Mouse (Mus musculus) forebrain, embryonic 13.5 days (tissue): ENCODE data around the gene Sema4d. TPM values are rescaled to one million over a fixed set of nuclear protein-coding genes. Genes with fewer than 3 reads are reported as not detected.

ENCODE experiments used
- ATAC-seq: fragments of 200-750 bp; cut with Nextera tagmentation; 2 replicates; pipeline ENCODE4 v1.8.0; 2017
- H3K27ac ChIP-seq: fragments of 300-500 bp; sonication (generic); 2 replicates; pipeline ENCODE4 v1.5.1; 2015; ENCODE audit warnings: inconsistent platforms, mild to moderate bottlenecking, moderate library complexity
- H3K27me3 ChIP-seq: fragments of 300-500 bp; sonication (generic); 2 replicates; pipeline ENCODE4 v1.6.1; 2015; ENCODE audit warnings: mild to moderate bottlenecking, inconsistent platforms
- H3K36me3 ChIP-seq: fragments of 300-500 bp; sonication (generic); 2 replicates; pipeline ENCODE4 v1.6.1; 2015; ENCODE audit warnings: mild to moderate bottlenecking, inconsistent platforms; ENCODE audit not compliant: poor library complexity, severe bottlenecking
- H3K4me1 ChIP-seq: fragments of 300-500 bp; sonication (generic); 2 replicates; pipeline ENCODE4 v1.6.1; 2015; ENCODE audit warnings: inconsistent platforms
- H3K4me2 ChIP-seq: fragments of 300-500 bp; sonication (generic); 2 replicates; pipeline ENCODE4 v1.6.1; 2015; ENCODE audit warnings: inconsistent platforms, mild to moderate bottlenecking, moderate library complexity
- H3K4me3 ChIP-seq: fragments of 300-500 bp; sonication (generic); 2 replicates; pipeline ENCODE4 v1.5.1; 2015; ENCODE audit warnings: mild to moderate bottlenecking, inconsistent platforms
- H3K9ac ChIP-seq: fragments of 300-500 bp; sonication (generic); 2 replicates; pipeline ENCODE4 v1.6.1; 2015; ENCODE audit warnings: mild to moderate bottlenecking, inconsistent platforms
- H3K9me3 ChIP-seq: fragments of 300-500 bp; sonication (generic); replicated peaks from 2 replicates; pipeline ENCODE4 v1.6.1; 2016; ENCODE audit warnings: inconsistent platforms
- WGBS: fragments of 180-500 bp; shearing (Covaris S2); methylation state at CpG from one replicate; pipeline ENCODE4 v1.1.7; 2015; 5-methylcytosine and 5-hydroxymethylcytosine counted together
- polyA plus RNA-seq: library from polyadenylated mRNA; unstranded; fragments of >200 nt; fragmentation: Nextera tagmentation; extraction: Ambion mirVana; gene quantifications from 2 replicates; pipeline ENCODE4 v1.2.1, GENCODE M21; 2015

Gene Sema4d
- polyA plus RNA-seq, 1 experiment from 2014 or later = 10.8 TPM

DNA sequence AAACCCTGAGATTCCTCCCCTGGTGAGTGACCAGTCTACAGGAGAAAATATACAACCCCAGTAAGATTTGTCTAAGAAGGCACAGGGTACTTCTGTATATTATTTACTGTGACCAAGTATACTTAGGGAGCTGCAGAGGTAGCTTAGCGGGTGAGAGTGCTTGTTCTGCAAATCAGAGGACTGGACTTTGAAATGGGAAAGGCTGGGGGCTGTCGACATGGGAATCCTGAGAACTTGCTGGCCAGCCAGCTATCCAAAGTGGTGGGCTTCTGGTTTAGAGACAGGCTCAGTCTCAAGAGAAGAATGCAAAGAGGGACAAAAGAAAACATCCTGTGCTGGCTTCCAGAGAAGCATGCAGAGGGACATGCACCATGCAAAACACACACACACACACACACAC, 5.7 kb downstream of the Sema4d start:
- H3K4me3 ChIP-seq = no peak overlapping the region
- H3K4me2 ChIP-seq = no peak overlapping the region
- H3K27ac ChIP-seq = no peak overlapping the region
- no peak overlapping the region for H3K9ac ChIP-seq
- H3K27me3 ChIP-seq = peaks cover 12% of the 10 kb centered on the region; the same call in 1 of the 2 replicates
- peaks cover 37% of the 10 kb centered on the region for H3K4me1 ChIP-seq
- 62% methylated on average over 2 of the region's 2 CpGs for WGBS
- no peaks in the 10 kb centered on the region for H3K9me3 ChIP-seq
- no peaks in the 10 kb centered on the region for H3K36me3 ChIP-seq
- ATAC-seq = no peak

DNA sequence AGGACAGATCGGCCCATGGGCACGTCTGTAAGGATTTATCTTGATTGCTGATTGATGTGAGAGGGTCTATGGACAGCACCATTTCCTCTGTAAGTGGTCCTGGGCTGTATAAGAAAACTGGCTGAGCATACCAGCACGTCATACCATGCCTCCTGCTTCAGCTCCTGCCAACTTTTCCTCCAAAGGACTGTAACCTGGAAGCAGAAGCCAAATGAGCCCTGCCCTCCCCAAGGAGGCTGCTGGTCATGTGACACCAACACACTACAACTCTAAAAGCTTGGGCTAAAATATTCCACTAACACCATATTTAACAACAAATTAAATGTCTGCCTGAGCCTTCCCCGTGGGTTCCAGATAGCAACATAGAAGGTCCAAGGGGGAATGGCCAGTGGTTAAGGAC, 6.9 kb downstream of the Sema4d start:
- no peak for ATAC-seq
- Histone ChIP-seq H3K4me3 (no peak overlapping the region), H3K27me3 (0 out of 2 replicates have a peak, but pooled peaks cover 2% of the 10 kb centered on the region), H3K4me1 (peaks cover 24% of the 10 kb centered on the region), H3K9me3 (no peaks in the 10 kb centered on the region), H3K9ac (no peak overlapping the region), H3K36me3 (no peaks in the 10 kb centered on the region), H3K4me2 (no peak overlapping the region), H3K27ac (no peak overlapping the region)
- 89% methylated on average over 4 of the region's 4 CpGs for WGBS

DNA sequence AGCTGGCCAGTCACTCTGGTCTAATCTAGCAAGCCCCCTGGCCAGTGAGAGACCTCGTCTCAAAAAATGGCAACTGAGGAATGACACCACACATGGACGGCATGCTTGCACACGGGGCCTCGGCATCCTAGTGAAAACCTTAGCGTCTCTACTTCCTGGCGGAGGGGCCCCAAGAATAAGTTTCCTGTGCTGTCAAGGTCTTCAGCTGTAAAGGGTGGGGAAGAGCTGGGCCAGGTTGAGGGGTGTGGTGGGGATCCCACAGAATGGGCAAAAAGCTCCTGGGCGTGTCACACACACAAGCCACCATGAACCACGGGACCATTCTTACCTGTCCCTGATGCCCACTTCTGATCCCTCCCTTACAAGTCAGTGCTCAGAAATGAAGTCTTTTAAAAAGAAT, 9.1 kb downstream of the Sema4d start:
- no peak for ATAC-seq
- Histone ChIP-seq H3K9ac (no peak overlapping the region), H3K4me1 (peaks cover 8% of the 10 kb centered on the region), H3K9me3 (no peaks in the 10 kb centered on the region), H3K27ac (no peak overlapping the region), H3K4me3 (no peak overlapping the region), H3K27me3 (no peaks in the 10 kb centered on the region), H3K4me2 (no peak overlapping the region), H3K36me3 (no peaks in the 10 kb centered on the region)
- 97% methylated on average over 8 of the region's 8 CpGs for WGBS

DNA sequence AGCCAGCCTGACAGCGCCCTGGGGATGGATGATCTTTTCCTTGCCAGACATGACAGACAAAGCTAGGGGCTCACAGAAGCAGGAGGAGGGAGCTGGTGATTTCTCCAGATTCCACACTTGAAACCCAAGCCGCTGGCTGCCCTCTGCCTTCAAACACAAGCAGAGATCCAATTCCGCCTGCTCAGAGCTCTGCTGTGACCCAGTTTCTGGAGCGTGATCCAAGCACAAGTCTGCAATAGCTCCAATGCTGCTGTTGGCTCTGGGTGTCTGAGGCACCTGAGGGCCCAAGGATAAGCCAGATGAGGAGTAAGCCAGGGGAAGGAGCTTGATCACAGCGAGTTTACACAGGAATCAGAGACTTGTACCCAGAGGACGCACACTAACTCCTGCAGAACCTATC, 9.7 kb downstream of the Sema4d start:
- 73% methylated on average over 6 of the region's 6 CpGs for WGBS
- Histone ChIP-seq H3K4me1 (peaks cover 10% of the 10 kb centered on the region), H3K36me3 (no peaks in the 10 kb centered on the region), H3K27me3 (no peaks in the 10 kb centered on the region), H3K4me2 (no peak overlapping the region), H3K4me3 (no peak overlapping the region), H3K9ac (no peak overlapping the region), H3K9me3 (no peaks in the 10 kb centered on the region), H3K27ac (no peak overlapping the region)
- no peak for ATAC-seq

DNA sequence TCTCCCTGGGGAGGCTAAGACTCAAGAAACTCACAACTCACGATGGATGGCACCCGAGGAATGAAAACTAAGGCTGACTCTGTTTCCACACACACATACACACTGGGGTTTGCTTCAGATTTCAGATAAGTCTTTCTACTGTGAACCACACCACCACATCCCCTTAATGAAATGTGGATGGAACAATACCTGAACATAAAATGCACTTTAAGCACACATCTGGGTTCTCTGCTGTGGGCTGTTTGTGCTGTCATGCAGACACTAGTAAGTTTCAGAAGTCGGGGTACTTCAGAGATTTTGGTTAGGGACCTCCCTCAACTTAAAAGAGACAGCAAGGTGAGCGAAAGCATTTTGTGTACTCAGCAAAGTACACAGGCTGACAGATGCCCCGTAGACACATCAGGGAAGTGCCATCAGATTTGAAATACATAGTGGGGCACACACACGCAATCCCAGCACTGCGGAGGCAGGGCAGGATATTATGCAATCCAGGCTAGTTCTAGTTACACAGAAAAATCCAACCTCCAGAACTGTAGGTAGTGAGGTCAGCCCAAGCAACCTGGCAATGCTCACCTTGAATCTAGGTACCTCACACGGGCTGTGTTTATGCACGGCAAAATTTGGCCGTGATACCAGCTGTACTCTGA, 12.9 kb downstream of the Sema4d start:
- Histone ChIP-seq H3K4me3 (no peak overlapping the region), H3K4me2 (no peak overlapping the region), H3K27me3 (no peaks in the 10 kb centered on the region), H3K9ac (no peak overlapping the region), H3K4me1 (peaks cover 35% of the 10 kb centered on the region), H3K27ac (no peak overlapping the region), H3K9me3 (no peaks in the 10 kb centered on the region), H3K36me3 (no peaks in the 10 kb centered on the region)
- no peak for ATAC-seq
- 94% methylated on average over 10 of the region's 10 CpGs for WGBS

- Histone ChIP-seq H3K27me3 (no peaks in the 10 kb centered on the region), H3K4me3 (no peak overlapping the region), H3K9me3 (no peaks in the 10 kb centered on the region), H3K36me3 (no peaks in the 10 kb centered on the region), H3K4me1 (peaks cover 35% of the 10 kb centered on the region), H3K27ac (peak overlapping the region; percentile 79), H3K9ac (0 out of 2 replicates have a peak overlapping the region, but pooled peaks have one; percentile 34), H3K4me2 (no peak overlapping the region)
- 82% methylated on average over 25 of the region's 25 CpGs for WGBS
- no peak for ATAC-seq
Observed at GRCm38 (mm10) chr13:51778983-51779962, 14.3 kb downstream of the Sema4d start.

DNA sequence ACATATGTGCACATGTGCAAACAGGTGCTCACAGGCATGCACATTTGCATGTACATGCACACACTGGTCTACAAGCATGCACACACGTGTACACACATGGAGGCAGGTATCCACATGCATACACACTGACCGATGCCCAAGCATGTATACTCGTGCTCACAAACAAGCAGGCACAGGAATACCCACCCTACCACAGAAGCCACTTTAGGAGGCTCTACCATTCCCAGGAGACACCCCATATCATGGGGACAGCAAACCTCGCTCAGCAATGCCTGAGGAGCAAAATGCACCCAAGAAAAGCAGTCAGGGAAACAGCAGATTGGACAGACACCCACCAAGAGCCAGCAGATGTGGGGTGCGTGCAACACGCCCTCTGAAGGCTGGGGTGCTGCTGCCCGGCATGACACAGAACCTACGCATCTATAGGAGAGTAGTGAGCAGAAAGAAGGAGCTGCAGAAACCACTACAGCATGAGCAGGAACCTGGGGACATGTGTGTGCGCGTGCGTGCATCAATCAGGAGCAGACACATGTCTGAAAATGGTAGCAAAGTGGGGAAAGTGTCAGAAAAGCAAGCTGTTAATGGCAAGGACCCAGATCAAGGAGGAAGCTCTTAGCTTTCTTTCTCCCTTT, 15.1 kb downstream of the Sema4d start:
- H3K4me1 ChIP-seq = peaks cover 35% of the 10 kb centered on the region
- no peaks in the 10 kb centered on the region for H3K9me3 ChIP-seq
- peak overlapping the region; percentile 79 for H3K27ac ChIP-seq
- no peak overlapping the region for H3K9ac ChIP-seq
- H3K27me3 ChIP-seq = no peaks in the 10 kb centered on the region
- ATAC-seq = peak; percentile 26; the same call in 1 of the 2 replicates
- no peak overlapping the region for H3K4me2 ChIP-seq
- H3K36me3 ChIP-seq = no peaks in the 10 kb centered on the region
- 88% methylated on average over 11 of the region's 11 CpGs for WGBS
- no peak overlapping the region for H3K4me3 ChIP-seq

DNA sequence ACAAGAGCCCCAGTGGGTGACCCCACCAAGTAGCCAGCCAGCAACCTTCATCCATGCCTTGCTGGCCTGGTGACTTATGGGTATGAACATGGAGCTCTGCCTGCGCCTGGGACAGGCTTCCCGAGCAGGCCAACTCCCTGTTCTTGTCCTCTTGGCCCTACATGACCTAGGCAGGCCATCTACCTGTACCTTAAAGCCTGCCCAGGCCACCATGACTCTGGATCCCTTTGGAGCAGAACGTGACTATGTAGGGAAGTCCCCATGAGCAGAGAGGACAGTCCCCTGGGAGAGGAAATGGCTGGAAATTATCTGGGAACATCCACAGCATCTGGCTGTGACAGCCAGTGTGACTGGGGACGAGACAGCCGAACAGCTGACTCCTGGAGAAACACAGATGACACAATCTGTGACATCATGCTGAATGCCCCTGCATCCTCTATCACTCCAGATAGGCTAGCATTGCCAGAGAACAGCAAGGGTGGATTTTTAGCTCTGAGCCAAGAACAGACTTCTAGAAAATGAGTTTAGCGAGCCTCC, 15.7 kb downstream of the Sema4d start:
- H3K36me3 ChIP-seq = no peaks in the 10 kb centered on the region
- H3K4me3 ChIP-seq = no peak overlapping the region
- H3K9me3 ChIP-seq = no peaks in the 10 kb centered on the region
- H3K27ac ChIP-seq = peak overlapping the region; percentile 79
- no peaks in the 10 kb centered on the region for H3K27me3 ChIP-seq
- peak; percentile 9; the same call in 1 of the 2 replicates for ATAC-seq
- peak overlapping the region; percentile 38 for H3K4me2 ChIP-seq
- no peak overlapping the region for H3K9ac ChIP-seq
- peaks cover 35% of the 10 kb centered on the region for H3K4me1 ChIP-seq
- WGBS = 54% methylated on average over 6 of the region's 6 CpGs

DNA sequence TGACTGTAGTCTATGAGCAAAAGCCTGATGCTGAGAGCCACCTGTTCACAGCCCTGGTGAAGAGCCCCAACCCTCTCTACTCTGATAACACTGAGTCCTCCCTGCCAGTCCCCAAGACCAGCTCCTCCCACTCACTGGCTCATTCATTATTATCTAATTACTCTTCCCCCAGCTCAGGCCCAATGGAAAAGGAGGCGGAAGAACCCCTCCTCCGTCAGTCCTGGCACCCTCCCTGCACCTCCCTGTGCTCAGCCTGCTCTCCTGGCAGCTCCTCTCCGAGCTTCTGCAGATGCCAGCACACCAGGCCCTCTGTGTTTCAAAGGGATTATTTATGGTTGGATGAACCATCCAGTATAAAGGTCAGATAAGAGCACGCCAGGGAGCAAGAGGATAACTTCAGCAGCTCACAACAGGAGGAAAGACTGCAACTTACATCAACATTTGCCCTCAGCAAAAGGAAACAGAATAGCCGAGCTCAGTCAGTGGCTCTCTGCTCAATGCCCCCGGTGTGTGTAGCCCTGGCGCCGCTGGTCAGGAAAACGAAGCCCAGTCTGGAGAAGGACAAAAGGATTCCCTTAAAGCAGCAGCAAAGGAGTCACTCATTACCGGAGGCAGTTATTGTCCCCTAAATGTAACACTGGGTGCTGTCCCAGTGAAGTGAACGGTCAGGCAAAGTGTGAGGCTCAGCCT, 16.4 kb downstream of the Sema4d start:
- H3K9ac ChIP-seq = 0 out of 2 replicates have a peak overlapping the region, but pooled peaks have one; percentile 31
- peak overlapping the region; percentile 38 for H3K4me2 ChIP-seq
- ATAC-seq = peak; percentile 90
- H3K4me1 ChIP-seq = peaks cover 35% of the 10 kb centered on the region
- no peaks in the 10 kb centered on the region for H3K36me3 ChIP-seq
- no peaks in the 10 kb centered on the region for H3K9me3 ChIP-seq
- peak overlapping the region; percentile 79 for H3K27ac ChIP-seq
- H3K27me3 ChIP-seq = no peaks in the 10 kb centered on the region
- WGBS = 4% methylated on average over 11 of the region's 11 CpGs
- H3K4me3 ChIP-seq = no peak overlapping the region

GRCm38 (mm10) chr13:51776160-51776737, 17.3 kb downstream of the Sema4d start:
- Histone ChIP-seq H3K9ac (no peak overlapping the region), H3K4me1 (peaks cover 35% of the 10 kb centered on the region), H3K27me3 (no peaks in the 10 kb centered on the region), H3K27ac (peak overlapping the region; percentile 79; the same call in 1 of the 2 replicates), H3K4me3 (no peak overlapping the region), H3K4me2 (no peak overlapping the region), H3K36me3 (no peaks in the 10 kb centered on the region), H3K9me3 (no peaks in the 10 kb centered on the region)
- WGBS = 93% methylated on average over 6 of the region's 6 CpGs
- ATAC-seq = no peak

GRCm38 (mm10) chr13:51771802-51772206, 21.7 kb downstream of the Sema4d start:
- Histone ChIP-seq H3K4me3 (no peak overlapping the region), H3K4me2 (no peak overlapping the region), H3K27me3 (no peaks in the 10 kb centered on the region), H3K9ac (no peak overlapping the region), H3K27ac (no peak overlapping the region), H3K4me1 (peaks cover 7% of the 10 kb centered on the region), H3K9me3 (no peaks in the 10 kb centered on the region), H3K36me3 (no peaks in the 10 kb centered on the region)
- 78% methylated on average over 10 of the region's 10 CpGs for WGBS
- no peak for ATAC-seq
